11 mouse cellular contexts compared by ENCODE assay signal in the genomic region with DNA sequence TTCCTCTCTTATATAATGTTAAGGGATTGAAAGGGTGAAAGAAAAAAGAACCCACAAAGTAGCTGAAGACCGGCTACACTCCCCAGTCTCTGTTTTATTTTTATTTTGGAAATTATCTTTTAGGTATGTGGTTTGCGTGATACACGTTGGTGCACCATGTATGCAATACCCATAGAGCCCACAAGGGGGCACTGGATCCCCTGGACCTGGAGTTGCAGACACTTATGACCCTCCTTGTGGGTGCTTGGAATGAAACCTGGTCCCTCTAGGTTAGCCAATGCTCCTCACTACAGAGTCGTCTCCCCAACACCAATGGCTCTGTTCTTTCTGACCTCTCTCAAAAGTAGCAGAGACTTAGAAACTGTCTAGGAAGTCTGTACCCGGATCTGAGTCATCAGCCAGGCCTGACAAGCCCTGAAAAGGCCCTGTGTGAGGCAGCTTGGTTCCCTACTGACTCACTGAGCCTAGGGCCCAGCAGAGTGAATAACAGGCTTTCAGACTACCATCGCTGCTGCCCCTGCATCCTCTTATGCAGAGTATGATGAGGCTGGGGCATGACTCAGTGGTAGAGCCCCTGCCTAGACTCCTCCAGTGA. TPM values are rescaled to one million over a fixed set of nuclear protein-coding genes. Genes with fewer than 3 reads are reported as not detected.
DNase-seq lines count a peak whose midpoint lies in the region; ATAC-seq and TF ChIP-seq lines count a peak whose summit lies in the region.
"Had no signal": no experiment of that assay in that cellular context is flagged by ENCODE, and none has a peak within 500 bp of the region (broad histone marks: within the 10 kb centered on the region; RNA-seq: fewer than 3 reads in every experiment).

No protein-coding gene starts in this region.

- no peak for TF ChIP-seq POLR2A in cerebellum, adult 2 months (IDR thresholded peaks at IDR 0.05; ENCODE audit: borderline replicate concordance, insufficient read depth, low read length)
- TF ChIP-seq POLR2A in lung, adult 2 months (IDR thresholded peaks at IDR 0.05; ENCODE audit: borderline replicate concordance, extremely low read depth, low read depth, low read length), result no peak

- no peak for ATAC-seq in cerebellum, adult (ENCODE audit: insufficient number of reproducible peaks, low FRiP score, low TSS enrichment)

- H3K27ac ChIP-seq in cerebellum, adult 2 months (ENCODE audit: insufficient read depth, low read length), result no peak overlapping the region
- H3K27ac ChIP-seq: embryonic facial prominence, embryonic 13.5 days had no signal

- TF ChIP-seq CTCF in cerebellum, adult 2 months (IDR thresholded peaks at IDR 0.05; ENCODE audit: borderline replicate concordance, insufficient read depth, low read depth, low read length), result peak; percentile 34
- peak; percentile 42 for TF ChIP-seq CTCF in lung, adult 2 months (IDR thresholded peaks at IDR 0.05; ENCODE audit: insufficient read depth, low read length)

- no peak for DNase-seq in cerebellum, adult 2 months
- no peak for DNase-seq in lung, adult 2 months
- no peak for DNase-seq in lung, postnatal 25 days (ENCODE audit: low spot score)
- DNase-seq in Muller cell, postnatal 12 days (ENCODE audit: inconsistent ontology term), result peak; percentile 24
- peak; percentile 58 for DNase-seq in naive thymus-derived CD4-positive, alpha-beta T cell, adult 2 months (ENCODE audit: low read depth)
- DNase-seq in right cerebral cortex, postnatal 14 days, result no peak
- DNase-seq in ovary, postnatal 14 days (ENCODE audit: low spot score), result no peak
- DNase-seq: heart, postnatal 36 days; right cerebral cortex, adult 18-20 months had no signal

- WGBS in cerebellum, adult 2 months, result 88% methylated on average over 6 of the region's 6 CpGs
- WGBS in lung, adult 2 months, result 88% methylated on average over 6 of the region's 6 CpGs

- peaks cover 8% of the 10 kb centered on the region for H3K4me1 ChIP-seq in cerebellum, adult 2 months (ENCODE audit: control insufficient read depth, insufficient read depth, low read length)
- no peaks in the 10 kb centered on the region for H3K4me1 ChIP-seq in lung, adult 2 months (ENCODE audit: control insufficient read depth, insufficient read depth, low read length)
- H3K4me1 ChIP-seq: embryonic facial prominence, embryonic 13.5 days had no signal

- no peak overlapping the region for H3K4me3 ChIP-seq in cerebellum, adult 2 months (replicated peaks; ENCODE audit: insufficient read depth, low read depth, low read length)
- no peak overlapping the region for H3K4me3 ChIP-seq in lung, adult 2 months (replicated peaks; ENCODE audit: extremely low read depth, low read depth, low read length)
- H3K4me3 ChIP-seq: embryonic facial prominence, embryonic 13.5 days had no signal

- H3K27me3 ChIP-seq in cerebellum, adult 2 months (ENCODE audit: control insufficient read depth, insufficient read depth, low read length), result no peaks in the 10 kb centered on the region
- H3K27me3 ChIP-seq: embryonic facial prominence, embryonic 13.5 days had no signal

RNA-seq across cellular contexts. Expression of gene Alkbh4, which starts 7.3 kb away (rescaled TPM):
- polyA plus RNA-seq in cerebellum, adult 2 months (2012; rRNA removed), result 15.7 and 17.2 TPM in 2 replicates
- polyA plus RNA-seq in lung, adult 2 months (2012; rRNA removed), result 15.1 TPM in 2 replicates

RNA-seq across cellular contexts. Expression of gene Lrwd1, which starts 7.4 kb away (rescaled TPM):
- polyA plus RNA-seq in cerebellum, adult 2 months (2012; rRNA removed), result 21.5 and 23.7 TPM in 2 replicates
- polyA plus RNA-seq in lung, adult 2 months (2012; rRNA removed), result 32.3 and 35.4 TPM in 2 replicates

RNA-seq across cellular contexts. Expression of gene Polr2j, which starts 26.8 kb away (rescaled TPM):
- 121 and 123 TPM in 2 replicates for polyA plus RNA-seq in cerebellum, adult 2 months (2012; rRNA removed)
- polyA plus RNA-seq in lung, adult 2 months (2012; rRNA removed), result 35.0 and 37.1 TPM in 2 replicates

RNA-seq across cellular contexts. Expression of gene Orai2, which starts 27.3 kb away (rescaled TPM):
- polyA plus RNA-seq in cerebellum, adult 2 months (2012; rRNA removed), result 64.9 and 66.9 TPM in 2 replicates
- 39.2 and 51.0 TPM in 2 replicates for polyA plus RNA-seq in lung, adult 2 months (2012; rRNA removed)

RNA-seq across cellular contexts. Expression of gene Prkrip1, which starts 55.5 kb away (rescaled TPM):
- polyA plus RNA-seq in cerebellum, adult 2 months (2012; rRNA removed), result 36.2 and 38.0 TPM in 2 replicates
- 8.9 and 11.0 TPM in 2 replicates for polyA plus RNA-seq in lung, adult 2 months (2012; rRNA removed)

Comparison
In these comparisons a context has a peak if more than half of its experiments do, and no peak if none do; other contexts are left out.
1. DNase-seq: peak in Muller cell, postnatal 12 days (single experiment) and naive thymus-derived CD4-positive, alpha-beta T cell, adult 2 months (single experiment); none in cerebellum, adult 2 months (0 of 2), lung, adult 2 months (single experiment), lung, postnatal 25 days (single experiment), right cerebral cortex, postnatal 14 days (single experiment) and ovary, postnatal 14 days (single experiment).